Mouse (Mus musculus) ovary, adult 18-20 months (tissue): ENCODE results near the gene Faap20.

ENCODE experiments used
- DNase-seq: peaks from one replicate; pipeline ENCODE4 v3.0.0; 2022; ENCODE audit warnings: low spot score, mixed read lengths

Gene Faap20

DNA sequence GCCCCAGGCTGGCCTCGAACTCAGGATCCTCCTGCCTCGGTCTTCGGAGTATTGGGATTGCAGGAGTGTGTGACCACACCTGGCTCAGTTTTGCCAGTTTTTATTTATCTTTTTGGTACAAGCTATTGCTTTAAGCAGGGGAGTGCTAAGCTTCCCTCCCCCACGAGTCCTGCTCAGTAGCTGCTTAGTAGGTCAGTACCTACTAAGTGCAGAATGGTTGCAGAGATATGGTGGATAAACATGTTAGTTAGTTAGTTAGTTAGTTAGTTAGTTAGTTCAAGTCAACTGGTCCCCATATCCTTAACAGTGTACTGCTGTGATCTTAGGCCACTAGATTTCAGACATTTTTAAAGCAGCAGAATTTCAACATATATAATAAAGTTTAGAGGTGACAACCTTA lies 36.5 kb downstream of the Faap20 start:
- DNase-seq = no peak

DNA sequence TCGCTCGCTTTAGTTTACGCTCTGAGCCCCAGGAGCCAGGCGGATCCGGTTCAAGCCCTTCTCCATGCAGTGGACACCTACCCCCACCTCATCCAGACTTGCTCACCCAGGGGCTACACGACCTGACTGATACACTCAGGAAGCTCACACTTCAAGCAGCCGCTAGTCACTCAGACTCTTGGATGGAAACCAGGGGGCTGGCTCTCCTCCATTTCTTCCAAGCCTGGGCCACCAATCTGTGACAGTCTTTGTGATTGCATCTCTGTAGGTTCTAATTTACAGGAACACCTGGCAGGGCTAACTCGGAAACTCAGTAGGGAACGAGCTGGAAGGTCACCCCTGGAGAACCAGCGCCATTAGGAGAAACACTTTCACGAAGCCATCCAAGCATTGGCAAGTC lies 38.1 kb downstream of the Faap20 start:
- DNase-seq = no peak

DNA sequence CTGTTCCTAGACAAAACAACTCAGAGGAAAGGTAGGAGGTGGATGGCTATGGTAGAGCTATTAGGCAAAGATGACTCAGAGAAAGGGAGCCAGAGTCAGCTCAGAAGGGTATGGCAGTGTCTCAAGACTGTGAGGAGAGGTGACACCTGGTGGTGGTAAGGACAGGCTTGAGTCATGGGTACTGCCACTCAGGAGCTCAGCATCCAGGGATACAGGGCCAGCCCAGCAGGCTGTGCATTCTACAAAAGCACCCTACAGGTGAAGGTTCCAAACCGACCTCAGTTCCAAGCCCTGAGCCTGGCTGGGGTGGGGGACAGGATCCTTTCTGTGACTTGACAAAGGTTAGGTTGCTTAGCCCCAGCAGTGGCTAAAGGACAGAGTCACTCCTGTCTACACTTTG lies 39.0 kb downstream of the Faap20 start:
- DNase-seq = no peak

DNA sequence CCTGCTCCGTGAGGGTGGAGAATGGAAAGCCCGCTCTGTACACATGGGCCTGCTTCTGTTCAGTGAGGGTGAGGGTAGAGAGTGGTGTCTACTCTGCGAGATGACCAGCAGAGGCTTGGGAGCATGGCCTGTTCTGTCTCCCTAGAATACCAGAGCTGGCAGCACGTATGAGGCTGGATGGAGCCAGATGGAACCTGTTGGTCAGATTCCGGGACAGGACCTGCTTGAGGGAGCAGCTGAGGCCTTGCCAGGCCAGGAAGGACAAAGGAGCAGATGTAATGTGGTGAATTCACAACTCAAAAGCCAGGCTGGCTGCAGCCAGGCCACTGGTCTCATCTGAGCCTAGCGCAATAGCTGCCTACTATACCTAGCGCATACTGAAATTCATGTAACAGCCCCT lies 40.4 kb downstream of the Faap20 start:
- no peak for DNase-seq

DNA sequence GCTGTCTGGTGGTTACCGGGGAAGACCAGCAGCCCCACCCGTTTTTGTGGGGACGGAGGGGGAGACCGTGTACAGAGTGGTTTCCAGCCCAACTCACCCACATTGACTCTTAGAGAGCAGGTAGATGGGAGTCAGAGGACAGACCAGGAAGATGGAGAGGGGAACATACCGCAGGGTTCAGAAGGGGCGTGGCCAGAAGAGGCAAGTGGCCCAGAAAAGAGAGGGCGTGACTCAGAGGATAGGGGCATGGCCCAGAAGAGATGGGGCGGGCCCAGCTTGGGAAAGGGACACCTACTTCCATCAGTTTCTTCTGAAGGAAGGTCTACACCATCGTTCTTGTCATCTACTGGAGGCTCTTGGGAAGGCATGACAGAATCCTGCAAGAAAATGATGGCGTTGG lies 43.3 kb downstream of the Faap20 start:
- DNase-seq = no peak

DNA sequence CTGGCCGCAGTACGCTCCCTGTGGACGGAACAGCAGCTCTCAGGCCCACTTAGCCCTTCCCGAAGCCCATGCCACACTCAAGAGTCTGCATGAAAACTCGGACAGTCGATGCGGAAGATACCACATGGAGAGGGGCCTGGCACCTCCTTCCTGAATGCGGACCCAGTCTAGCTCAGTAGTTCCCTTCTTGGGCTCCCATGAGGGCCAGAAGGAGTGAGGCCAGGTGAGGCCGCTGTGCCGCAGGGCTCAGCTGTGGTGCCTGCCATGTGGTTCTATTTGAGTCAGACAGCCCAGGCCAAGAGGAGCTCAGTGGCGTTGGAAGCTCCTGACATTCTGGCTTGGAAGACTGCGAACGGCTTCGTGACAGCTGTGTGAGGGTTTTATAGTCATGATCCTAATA lies 44.8 kb downstream of the Faap20 start:
- DNase-seq = no peak

DNA sequence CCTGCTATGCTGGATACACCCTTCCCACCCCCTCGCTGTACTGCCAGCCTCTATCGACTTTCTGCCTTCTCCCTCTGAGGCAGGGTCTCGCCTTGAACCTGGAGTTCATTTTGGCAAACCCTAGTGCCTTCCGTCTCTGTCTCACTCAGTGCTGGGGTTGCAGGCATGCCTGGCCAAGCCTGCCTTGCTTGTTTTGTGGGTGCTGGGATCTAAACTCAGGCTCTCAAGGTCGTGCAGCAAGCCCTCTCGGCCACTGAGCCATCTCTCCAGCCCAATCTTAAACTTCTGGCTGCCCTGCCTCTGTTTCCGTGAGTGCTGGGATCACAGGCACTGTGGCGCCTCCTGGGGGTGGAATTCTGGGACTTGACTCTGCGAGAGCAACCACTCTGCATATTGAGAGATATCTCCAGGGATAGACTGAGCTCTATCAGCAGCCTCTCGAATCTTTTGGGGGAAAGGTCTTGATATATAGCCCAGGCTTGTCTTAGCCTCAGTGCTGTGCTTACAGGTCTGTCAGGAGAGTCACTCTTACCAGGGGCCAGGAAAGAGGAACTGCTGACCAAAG lies 45.5 kb downstream of the Faap20 start:
- no peak for DNase-seq

DNA sequence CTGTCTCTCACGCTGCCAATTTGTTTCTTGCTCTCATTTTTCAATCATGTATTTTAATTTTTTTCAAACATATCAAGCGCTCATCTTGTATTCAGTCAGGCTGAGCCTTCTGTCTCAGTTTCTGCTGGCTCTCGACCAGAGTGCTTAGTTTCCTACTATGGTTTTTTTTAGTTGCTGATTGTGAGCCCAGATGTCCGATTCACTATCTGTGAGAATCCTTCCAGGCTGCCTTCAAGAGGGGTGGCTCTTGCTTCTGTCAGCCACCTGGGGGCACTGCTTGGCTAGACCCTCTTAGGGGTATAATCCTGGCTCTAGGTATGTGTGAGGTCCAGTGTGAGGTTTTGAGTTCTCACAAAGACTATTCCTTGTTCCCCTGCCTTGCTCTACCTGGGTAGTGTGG lies 46.4 kb downstream of the Faap20 start:
- DNase-seq = no peak

DNA sequence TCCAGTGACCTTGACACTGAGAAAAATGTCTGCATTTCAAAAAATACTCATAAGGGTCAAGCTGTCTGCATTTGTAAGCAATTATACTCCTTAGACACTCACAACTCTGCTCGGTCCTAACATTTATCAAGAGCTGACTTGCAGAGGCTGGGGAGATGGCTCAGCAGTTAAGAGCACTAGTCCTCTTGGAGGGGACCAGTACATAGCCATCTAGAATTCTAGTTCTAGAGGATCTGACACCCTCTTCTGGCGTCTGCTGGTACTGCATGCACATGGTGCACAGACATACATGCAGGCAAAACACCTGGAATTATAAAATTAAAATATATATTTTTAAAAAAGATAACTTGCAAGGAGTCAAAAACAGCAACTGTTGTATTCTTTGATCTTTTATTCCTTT lies 47.5 kb downstream of the Faap20 start:
- no peak for DNase-seq

DNA sequence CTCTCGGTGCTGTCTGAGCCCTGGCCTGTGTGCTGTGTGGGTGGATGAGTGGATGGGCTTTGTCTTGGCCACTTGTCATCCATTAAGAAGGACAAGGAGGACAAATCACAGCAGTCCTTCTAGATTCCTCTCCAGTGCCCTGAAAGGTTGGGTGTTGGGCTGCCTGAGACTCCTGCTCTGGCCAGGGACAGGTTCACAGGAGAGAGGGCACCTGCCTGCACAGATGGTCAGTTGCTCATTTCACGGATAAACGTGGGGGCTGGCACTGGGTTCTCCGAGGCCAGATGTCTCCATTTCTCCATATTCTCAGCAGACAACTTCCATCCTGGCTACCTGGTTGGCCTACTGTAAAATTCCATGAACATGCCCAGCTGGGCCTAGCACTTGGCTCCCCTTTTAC lies 49.2 kb downstream of the Faap20 start:
- no peak for DNase-seq

DNA sequence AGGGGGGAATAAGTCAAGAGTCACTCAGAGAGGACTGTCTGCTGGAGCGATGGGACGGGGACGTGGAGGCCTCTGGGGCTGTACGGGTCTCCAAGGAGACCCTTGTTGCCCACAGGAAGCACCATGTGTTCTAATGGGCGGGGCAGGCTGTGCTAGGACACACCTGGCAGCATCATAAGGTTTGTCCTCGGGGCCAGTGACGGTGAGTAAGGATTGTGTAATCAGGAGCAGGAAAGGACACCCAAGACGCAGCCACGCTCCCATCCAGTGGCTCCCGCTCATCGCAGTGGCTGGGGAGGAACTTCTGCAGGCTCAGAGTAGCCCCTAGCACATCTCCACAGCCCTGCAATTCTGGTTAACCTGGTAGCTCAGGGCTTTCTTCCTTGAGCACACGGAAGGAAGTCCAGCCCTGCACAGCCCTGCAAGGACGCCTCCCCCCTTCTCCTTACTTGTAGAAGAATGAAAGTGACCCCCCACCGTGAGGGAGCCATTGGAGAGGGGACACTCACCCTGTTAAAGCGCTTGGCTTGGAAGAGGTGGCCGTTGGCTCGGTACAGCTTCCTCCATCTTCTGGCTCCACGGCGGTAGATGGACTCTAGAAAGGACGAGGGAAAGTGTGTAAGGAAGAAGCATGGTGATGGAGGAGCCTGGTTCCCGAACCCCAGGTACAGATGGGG lies 51.0 kb downstream of the Faap20 start:
- no peak for DNase-seq

DNA sequence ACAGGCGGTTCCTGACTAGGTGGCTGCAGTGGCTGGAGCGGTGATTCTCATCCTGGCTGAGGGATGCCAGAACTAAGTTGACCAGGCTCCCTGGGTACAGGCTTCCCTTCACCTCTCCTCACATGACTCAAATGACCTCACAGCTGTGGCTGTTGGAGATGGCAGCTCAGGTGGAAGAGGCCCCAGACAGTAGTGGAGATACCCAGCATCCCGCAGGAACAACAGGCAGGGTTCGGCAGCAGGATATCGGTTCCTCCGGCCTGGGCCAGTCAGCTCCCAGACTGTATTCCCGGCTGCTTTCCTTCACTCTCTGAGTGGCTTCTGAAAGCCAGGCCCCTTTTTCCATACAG lies 51.5 kb downstream of the Faap20 start:
- DNase-seq = no peak

DNA sequence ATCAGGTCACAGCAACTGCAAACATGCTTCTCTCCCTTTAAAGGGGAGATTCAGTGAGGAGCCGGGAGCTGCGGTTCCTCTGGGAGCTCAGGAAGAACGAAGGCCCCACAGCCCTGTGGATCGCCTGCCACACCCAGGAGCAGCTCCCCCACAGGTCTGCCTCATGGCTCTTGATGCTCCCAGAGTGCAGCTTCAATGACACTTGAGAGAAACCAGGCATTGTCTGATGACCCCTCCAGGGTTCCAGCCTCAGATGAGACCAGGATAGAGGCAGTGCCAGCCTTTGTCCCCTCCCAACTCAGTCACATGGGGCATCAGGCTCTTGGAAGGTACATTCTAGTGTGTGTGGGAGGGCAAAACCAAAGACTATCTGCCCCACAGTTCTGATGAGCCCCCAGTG lies 52.4 kb downstream of the Faap20 start:
- no peak for DNase-seq

DNA sequence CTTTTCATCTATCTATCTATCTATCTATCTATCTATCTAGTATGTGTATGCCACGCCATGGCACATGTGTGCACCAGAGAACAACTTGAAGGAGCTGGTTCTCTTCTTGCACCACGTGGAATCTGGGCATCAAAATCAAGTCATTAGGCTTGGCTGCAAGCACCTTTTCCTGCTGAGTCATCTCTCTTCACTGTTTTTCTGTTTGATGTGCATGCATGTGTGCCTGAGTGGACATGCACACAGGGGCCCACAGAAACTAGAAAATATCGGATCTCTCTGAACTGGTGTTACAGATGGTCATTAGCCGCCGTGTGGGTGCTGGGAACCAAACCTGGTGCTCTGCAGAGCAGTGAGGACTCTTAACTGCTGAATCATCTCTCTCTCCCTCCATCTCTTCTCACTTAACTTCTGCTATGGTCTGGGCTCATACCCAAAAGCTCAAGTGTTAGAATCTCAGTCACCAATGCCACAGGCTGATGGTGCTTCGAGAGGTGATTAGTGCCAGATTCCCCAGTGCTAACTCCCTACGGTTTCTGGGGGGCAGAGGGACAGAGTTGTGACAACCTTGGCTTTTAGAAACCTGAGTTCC lies 55.0 kb downstream of the Faap20 start:
- no peak for DNase-seq

DNA sequence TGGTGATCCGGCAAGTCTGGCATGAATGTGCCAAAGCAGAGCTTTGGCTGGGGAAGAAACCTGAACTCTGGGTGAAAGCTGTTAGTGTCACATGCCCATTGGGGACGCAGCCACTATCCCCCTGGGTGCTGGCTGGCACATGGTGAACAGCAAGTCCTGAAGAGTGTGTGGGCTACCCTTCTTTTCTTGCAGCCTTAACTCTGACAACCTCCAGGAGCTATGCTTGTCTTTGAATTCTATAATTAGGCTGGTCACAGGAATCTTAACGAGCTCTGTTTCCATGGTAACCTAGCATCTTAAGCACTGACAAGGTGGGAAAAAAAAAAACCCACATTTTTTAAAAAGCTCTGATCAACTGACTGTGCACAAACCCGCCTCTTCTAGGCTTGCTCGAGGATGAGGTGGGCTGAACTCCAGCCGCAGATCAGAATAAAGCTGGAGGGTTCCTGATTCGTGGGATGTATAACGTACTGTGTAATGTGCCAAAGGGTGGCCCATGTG lies 56.0 kb downstream of the Faap20 start:
- DNase-seq = no peak
